Mouse (Mus musculus): ENCODE data around the gene Abcc9.

The Abcc9 gene

DNA sequence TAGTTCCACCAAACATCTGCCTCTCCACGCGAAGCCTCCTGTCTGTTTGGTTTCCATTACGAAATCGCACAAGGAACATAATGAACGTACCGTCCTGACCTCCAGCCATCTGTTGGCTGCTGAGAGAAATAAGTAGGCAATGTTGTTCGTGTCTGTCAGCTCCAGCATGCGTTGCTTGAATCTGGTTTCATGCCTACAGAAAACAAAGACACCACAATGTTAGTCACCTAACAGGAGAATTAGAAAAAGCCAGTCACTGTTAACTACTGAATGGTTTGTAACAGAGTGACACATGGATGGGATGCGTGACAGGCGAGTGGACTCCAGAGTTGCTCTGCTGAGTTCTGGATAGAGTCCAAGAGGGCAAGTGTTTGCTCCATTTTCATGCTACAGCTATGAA lies 87.8 kb downstream of the Abcc9 start:
- in situ Hi-C loops (cut with MboI, MseI): no loop called here

DNA sequence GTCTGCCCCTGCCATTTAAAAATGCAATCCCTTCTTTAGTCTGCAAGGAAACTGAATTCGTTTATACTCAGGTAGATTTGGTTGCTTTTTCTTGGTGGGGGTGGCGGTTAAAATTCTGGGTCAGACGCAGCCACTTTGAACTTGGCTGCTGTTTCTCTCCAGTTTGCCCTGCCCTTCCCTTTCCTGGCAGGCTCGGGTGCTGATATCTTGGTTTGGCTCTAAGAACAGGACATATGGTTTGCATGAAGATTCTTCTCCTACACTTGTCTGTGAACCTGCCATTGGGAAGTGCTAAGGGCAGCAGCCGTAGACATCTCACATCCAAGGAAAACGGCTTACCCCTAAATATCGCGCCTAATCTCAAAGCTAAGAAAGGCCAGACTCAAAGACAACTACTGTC lies 89.7 kb downstream of the Abcc9 start:
- in situ Hi-C loops (cut with MboI, MseI): no loop called here

DNA sequence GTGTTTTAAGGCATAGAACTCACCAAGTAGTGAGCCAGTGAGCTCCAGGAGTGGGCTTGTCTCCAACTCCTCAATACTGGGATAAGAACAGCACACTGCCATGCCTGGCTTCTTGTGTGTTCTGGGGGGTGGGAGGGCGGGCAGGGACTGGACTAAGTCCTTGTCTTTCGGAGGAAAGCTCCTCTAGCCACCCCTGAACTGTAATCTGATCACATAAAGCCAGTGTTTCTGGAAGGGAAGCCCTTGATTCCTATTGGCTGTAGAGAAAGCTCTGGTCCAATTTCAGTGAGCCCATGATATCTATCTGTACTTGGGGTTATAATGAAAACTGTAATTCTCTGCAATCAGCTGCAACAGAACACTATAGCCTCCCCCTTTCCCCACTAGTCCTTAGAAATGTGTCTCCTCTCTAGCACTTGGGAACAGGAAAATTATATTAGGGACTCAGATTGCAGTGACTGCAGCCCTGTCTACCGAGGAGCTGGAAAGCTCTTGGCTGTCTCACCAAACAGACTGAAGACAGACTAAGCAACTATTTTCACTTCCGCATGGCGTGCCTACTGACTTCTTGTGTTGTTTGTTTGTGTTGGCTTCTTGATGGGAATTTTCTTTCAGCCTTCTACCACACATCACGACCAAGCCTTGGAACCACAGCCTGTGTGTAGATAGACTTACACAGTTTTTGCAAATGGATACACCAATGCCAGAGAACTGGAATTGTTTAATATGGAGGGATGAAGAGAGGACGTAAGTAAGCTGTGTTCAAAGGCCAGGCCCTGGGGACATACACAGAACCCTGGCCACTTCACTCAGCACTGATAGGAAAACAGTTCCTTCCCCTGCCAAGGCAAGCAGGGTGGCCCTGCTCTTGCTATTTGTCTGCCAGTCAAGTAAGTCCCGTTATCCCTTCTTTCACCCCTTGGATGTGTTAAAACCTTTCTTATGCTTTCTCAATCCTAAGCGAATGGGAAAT lies 92.4 kb downstream of the Abcc9 start:
- in situ Hi-C loops (cut with MboI, MseI): no loop called here

DNA sequence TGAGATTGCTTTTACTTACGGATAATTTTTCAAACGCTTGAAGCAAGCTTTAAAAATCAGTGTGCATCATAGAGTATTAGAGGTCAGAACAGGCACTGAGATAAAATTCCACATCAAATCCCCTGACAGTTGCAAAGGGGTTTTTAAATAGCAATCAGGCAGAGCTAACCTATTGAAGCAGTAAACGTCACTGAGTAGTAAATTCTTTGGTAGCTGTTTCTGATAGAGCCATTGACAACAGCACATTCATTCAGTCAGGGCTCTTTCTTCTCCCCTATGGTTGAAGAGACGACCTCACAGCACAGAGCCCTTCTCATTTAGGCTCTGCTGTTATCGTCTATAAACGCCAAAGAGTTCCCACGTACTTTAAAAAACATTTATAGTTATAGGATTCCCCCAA lies 95.0 kb downstream of the Abcc9 start:
- in situ Hi-C loops (cut with MboI, MseI): no loop called here

DNA sequence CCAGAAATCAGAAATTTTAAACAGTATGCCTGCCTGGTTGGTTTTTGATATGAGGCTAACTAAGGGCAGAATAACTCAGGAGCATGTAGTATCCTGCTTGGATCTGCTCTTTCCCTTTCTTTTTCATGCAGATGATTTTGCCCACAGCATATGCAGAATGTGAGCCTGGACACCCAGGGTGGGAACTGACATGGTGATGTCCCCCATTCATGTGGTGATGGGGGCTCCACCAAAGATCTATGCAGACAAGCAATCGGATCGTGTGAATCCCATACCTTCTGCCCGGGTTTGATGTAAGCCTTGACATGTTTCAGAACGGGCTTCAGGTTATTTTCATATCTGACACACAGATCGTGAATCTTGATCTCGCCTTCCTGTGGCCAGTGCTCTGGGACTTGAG lies 99.3 kb downstream of the Abcc9 start:
- in situ Hi-C loops (cut with MboI, MseI): no loop called here

DNA sequence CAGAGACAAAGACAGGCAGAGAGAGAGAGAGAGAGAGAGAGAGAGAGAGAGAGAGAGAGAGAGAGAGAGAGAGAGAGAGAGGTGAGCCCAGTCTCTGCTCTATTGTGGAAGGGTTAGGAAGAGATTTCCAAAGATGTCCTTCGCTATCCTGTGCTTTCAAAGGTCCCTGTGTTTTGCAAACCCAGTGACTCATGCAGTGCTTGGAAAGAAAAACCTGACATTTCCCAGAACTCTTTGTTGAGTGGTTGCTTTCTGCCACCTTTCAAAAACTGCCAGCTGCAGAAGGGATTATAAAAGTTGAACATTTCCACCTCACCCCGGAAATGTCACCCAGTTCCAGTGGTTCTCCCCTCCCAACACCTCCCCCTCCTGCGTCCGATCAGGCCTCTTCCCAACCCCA lies 123.3 kb downstream of the Abcc9 start:
- in situ Hi-C loops (cut with MboI, MseI): no loop called here

DNA sequence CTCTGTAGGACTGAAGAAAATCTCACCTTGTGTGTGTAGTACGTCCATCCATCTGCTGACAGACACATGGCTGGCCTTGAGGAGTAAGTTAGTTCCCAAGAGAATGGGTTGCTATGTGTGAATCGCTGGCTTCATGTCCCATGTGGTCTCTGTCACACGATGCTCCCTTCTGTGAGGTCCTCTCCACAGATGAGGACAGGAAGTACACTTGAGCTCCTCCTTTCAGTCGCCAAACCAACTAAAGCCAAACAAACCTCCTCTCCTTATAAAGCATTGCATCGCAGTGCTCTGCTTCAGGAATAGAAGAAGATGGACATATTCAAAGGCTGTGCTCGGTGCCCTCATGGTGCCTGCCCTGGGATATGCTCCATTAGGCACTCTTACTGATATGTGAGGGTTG lies 124.3 kb downstream of the Abcc9 start:
- in situ Hi-C loops (cut with MboI, MseI): no loop called here

DNA sequence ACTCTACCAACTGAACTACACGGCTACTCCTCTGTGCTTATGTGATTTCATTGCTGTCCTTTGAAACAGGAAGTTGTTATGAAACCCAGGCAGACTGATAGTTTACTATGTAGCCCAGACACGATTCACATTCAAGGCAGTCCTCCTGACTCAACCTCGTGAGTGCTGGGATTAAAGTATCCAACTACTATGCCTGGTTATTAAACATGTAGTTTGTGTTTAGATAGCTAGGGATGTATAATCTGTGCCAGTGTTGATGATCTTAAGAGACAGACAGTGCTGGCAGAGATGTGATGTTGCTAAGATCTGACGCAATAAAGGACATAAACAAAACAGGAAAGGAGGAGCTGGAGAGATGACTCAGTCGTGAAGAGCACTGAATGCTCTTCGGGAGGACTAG lies 129.2 kb downstream of the Abcc9 start:
- in situ Hi-C loops (cut with MboI, MseI): no loop called here

DNA sequence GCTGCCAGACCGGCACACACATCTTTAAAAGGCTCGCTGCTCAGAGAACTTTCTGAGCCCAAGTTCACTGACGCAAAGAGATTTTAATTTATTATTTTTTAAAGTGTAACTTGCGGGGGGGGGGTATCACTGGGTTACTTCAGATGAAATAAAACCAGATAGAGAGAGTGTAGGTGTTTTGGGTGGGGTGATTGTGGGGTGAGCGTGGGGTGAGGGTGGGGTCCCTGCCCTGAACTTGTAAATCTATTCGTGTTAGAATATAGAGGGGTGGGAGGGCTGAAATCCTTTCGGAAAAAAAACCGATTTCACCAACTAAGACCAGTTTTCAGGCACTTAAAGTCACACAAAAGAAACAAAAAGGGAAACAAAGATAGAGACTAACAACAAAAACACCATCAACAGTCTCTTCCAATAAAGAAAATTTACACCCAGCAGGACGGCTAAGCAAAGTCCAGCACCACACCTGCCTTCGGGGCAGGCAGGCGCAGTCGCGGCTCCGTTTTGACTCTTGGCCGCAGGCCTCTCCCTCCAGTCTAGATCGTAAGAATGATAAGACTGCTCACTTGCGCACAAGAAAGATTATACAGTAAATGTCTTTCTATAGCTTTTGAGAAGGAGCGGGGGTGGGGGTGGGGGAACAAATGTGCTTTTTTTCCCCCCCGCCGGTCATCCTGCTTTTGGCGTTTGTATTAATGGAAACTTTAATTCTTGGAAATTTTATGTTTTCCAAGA lies 130.3 kb downstream of the Abcc9 start:
- in situ Hi-C loops (cut with MboI, MseI): no loop called here

DNA sequence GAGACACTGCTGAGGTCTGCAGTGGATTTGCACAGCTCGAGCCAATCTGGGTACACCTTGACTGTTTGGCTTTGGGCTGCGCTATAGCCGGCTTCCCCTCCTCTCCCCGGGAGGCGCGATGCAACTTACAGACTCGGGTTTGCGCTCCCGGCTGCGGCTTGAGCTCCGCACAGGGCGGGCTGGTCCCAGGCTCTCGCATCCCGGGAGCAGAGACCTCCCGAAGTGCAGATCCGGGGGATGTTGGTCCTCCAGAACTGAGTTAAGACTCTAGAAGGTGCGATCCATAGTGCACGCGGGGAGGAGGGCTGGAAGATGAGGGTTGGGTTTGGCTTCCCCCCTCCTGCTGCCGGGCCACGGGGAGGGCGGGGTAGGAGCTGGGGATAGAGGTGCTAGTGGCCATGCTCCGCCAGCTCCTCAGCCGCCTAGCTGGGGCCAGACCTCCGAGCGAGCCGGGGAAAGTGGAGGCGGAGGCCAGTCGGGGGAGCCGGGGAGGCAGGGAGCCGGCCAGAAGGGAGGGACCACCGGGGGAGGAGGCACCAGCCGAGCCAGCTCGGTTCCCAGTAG lies 131.0 kb downstream of the Abcc9 start, which contains the start of gene Kcnj8:
Gene Kcnj8 (minus strand): TSS at position 560 of the 564 bp plus-strand sequence.
- in situ Hi-C loops (cut with MboI, MseI): no loop called here

DNA sequence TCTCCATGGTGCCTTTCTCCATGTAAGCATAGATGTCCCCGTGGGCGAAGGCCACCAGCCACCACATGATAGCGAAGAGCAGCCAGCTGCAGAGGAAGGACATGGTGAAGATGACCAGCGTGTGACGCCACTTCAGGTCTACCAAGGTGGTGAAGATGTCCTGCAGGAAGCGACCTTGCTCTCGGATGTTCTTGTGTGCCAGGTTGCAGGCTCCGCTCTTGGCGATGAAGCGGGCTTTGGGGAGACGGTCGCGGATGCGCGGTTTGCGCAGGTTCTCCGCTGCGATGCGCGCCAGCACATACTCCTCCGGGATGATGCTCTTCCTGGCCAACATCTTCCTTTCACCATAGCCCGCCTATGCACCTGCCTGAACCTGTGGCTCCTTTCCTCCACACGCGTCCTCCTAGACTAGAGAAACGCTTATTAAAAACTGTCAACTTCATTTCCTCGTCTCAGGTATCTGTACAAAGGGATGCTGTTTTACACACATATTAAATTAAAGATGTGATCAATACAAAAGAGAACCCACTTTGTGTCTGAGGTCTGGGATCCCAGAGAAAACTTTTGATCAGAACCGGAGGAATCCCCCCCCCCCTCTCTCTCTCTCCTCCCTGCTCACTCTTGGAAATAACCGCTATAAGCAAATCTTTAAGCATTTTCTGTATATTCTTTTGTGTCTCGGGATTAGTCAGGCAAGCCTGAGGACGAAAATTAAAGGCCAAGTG lies 131.9 kb downstream of the Abcc9 start:
- in situ Hi-C loops (cut with MboI, MseI): no loop called here

DNA sequence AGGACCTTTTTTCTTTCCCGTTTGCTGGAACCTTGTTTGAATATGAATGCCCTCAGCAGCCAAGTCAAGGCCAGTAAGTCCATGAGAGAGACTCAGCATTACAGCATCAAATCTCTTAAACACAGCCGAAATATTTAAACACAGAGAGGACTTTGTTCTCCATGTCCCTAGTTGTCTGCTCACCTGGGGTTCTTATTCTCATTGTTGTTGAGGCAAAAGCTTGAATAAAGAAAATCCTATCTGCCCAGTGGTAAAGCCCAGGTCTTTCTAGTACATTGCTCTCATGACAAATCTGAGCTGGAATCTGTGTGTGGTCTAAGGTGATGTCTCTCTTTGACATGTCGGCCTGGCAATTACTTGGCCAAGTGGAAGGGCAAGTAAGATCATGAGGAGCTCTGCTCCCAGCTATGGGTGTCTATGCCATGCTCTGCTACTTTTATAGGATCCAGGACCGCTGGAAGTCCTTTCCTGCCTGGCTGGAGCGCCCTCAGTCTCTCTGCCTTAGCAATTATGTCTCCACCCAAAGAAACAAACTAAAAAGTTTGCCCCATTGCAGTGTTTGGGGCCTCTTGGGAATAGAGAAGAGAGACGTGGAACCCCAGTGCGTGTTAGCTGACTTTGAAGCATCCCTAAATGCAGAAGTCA lies 133.3 kb downstream of the Abcc9 start:
- in situ Hi-C loops (cut with MboI, MseI): no loop called here

DNA sequence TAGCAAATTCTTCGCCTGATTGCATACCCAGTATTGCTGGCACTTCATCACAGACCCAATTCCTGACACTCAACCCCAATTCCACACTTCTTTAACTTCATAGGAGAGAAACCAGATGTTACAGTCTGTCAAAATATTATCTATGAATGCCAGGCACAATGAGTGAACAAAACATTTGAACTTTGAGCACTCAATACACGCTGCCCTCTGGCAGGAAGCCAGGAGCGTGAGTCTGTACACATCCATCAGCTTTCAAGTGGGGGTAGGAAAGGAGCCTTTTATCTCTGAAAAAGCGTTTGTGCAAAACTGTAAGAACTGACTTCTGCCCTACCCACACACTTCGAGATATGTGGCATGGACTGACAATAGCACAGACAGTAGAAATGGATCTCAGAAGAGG lies 134.7 kb downstream of the Abcc9 start:
- in situ Hi-C loops (cut with MboI, MseI): no loop called here

DNA sequence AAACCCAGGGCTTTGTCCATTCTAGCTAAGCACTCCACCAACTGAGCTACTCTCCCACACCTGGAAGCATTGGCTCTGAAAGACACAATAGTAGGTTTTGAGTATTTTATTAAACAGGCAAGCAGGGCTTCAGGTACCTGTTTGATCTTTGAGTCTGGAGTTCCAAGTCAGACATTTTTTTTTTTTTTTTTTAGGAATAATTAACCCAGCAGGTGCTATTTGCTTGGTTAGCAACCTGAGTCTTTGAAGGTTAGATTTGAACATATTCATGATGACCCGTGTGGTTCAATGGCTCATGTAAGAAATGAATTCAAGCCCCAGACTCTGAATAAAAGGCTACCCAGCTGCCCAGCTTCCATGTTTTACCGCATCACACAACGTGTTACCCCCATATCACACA lies 137.4 kb downstream of the Abcc9 start:
- in situ Hi-C loops (cut with MboI, MseI): no loop called here

DNA sequence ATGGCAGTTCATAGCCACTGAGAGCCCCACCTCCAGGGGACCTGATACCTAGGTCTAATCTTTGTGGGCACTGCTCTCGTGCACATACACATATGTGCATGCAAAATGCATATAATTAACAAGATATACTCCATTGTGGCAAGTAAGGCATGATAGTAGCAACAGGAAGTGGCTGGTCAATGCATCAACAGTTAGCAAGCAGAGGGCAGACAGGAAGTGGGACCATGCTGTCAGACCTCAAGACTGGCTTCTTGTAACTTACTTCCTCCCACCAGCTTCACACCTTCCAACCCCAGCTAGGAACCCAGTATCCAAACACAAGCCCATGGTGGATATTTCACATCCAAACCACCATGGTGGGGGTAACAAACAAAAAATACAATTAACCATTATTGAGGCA lies 141.0 kb downstream of the Abcc9 start:
- in situ Hi-C loops (cut with MboI, MseI): no loop called here

DNA sequence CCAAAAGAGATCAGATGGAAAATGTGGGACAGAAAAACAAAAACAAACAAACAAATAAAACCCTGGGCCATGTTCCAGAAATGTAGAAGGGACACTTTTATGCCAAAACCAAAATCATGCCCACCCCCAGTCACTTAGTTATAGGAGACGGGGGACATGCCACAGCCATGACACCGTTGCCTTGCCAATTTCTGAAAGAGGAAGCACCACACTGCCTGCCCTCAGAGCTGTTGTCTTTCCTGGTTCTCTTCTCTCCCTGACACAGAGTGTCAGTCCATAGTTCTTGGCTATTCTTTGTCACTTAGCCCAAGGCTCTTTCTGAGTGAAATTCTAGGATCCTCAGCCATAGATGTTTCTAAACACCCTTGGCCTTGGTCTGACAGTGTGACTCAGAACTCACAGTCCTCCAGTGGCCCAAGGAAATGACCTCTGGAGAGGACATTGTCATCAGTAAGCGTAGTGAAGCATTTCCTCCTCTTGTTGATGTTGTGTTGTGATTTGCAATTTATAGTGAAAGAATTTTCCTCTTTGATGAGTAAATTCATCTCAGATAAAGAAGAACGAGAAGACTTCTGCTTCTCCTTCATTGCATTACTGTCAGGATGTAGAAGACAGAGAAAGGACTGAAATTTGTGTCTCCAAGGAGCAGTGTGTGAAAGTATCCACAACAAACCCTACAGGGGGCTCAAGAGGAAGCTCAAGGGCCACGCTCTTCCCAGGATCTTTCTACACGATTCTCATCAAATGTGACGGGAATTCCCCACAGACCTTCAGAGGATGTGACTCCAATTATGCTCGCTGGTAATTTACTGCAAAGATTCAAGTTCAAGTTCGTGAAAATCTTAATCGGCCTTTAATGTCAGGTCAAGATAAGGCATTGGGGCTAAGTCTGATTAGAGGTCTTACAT lies 143.1 kb downstream of the Abcc9 start:
- in situ Hi-C loops (cut with MboI, MseI): no loop called here

DNA sequence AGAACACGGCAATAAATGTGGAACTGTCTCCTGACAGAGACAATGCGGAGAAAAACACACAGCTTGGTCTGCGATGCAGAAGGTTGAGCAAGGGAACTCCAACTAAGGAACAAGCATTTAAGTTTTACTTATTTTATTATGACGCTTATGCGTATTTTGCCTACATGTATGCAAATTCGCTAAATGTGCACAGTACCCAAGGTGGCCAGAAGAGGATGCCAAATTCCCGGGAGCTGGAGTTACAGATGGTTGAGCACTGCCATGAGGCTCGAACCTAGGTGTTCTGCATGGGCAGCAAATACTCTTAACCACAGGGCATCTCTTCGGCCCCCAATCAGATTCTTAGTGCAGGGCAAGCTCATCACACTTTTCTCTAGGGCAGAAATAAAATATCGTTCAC lies 144.0 kb downstream of the Abcc9 start:
- in situ Hi-C loops (cut with MboI, MseI): no loop called here

DNA sequence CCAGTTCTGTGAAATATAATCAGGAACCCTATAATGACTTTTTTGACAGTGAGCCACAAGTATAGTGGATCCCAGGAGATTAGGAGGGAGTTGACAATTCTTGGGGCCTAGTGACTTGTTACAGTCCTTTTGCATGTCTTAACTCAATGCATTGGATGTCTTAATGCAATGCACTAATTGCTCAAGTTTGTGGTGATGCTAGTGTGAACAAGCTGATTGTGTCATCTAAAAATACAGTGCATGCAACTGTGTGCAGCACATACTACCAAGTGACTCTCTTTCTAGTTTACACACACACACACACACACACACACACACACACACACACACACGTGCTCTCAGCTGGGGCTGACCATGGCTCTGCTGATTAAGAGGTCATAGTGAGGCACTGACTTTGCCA lies 146.1 kb downstream of the Abcc9 start:
- in situ Hi-C loops (cut with MboI, MseI): no loop called here

DNA sequence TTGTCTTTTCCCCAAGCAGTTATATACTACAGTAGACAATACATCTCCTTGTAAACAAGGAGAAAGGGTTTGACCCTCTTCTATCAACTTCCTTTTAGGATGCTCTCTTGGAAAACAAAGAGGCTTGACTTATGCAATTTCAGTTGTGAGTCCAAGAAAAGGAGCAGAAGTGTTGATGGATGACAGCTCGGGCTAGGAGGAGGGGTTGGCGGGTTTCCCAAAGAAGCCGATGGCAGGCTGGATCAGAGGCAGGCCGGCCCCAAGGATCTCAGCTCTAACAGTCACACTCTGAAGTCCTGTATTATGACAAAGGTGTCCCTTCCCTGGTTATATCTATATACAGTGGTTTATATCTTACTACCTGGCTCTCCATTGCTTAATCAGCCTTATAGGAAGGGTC lies 150.6 kb downstream of the Abcc9 start:
- in situ Hi-C loops (cut with MboI, MseI): no loop called here

DNA sequence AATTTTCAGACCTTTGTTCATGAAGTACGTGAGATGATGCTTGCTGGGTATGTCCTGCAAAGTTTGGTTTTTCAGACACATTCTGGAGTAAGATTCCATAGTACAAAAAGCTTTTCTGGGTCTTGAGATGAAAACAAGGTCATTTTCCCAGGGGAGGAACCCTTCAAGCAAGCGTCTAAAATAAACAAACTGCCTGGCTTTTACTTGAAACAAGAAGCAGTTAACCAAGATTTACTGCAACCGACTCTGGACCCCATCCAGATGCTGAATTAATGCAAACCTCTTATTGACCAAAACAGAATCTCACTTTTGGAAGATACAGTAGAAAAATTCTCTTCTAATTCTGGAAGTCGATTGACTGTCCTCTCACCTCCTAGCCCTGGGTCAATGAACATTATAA lies 151.2 kb downstream of the Abcc9 start:
- in situ Hi-C loops (cut with MboI, MseI): no loop called here

Data from T-helper 2 cell (primary cell).